Mouse (Mus musculus): ENCODE results near the gene Lpcat3.

Gene Lpcat3

GRCm38 (mm10) chr6:124739231-124739796 lies 76.5 kb downstream of the Lpcat3 start:
- no peak for DNase-seq

GRCm38 (mm10) chr6:124740211-124740887 lies 77.5 kb downstream of the Lpcat3 start:
- no peak for DNase-seq

GRCm38 (mm10) chr6:124740888-124741761 lies 78.3 kb downstream of the Lpcat3 start, which contains the start of gene Grcc10:
Gene Grcc10, minus strand, starts transcription at chr6:124741374.
- DNase-seq, result peak; percentile 83

GRCm38 (mm10) chr6:124741842-124742241 lies 79.0 kb downstream of the Lpcat3 start:
- no peak for DNase-seq

- peak; percentile 42 for DNase-seq
Observed at GRCm38 (mm10) chr6:124742839-124743514, 80.2 kb downstream of the Lpcat3 start.

- DNase-seq, result peak; percentile 41
Observed at GRCm38 (mm10) chr6:124743647-124744046, 80.8 kb downstream of the Lpcat3 start.

- peak; percentile 70 for DNase-seq
Observed at GRCm38 (mm10) chr6:124744755-124745321, 82.0 kb downstream of the Lpcat3 start.

- DNase-seq, result peak; percentile 97
Observed at GRCm38 (mm10) chr6:124745490-124746295, 82.9 kb downstream of the Lpcat3 start.

- no peak for DNase-seq
Observed at GRCm38 (mm10) chr6:124746296-124746605, 83.4 kb downstream of the Lpcat3 start.

GRCm38 (mm10) chr6:124746654-124747632 lies 84.1 kb downstream of the Lpcat3 start:
- DNase-seq, result peak; percentile 38

GRCm38 (mm10) chr6:124750405-124750804 lies 87.6 kb downstream of the Lpcat3 start:
- DNase-seq, result no peak

GRCm38 (mm10) chr6:124753861-124754260 lies 91.0 kb downstream of the Lpcat3 start:
- DNase-seq, result no peak
